16 mouse cellular contexts compared by ENCODE assay signal in the genomic region with DNA sequence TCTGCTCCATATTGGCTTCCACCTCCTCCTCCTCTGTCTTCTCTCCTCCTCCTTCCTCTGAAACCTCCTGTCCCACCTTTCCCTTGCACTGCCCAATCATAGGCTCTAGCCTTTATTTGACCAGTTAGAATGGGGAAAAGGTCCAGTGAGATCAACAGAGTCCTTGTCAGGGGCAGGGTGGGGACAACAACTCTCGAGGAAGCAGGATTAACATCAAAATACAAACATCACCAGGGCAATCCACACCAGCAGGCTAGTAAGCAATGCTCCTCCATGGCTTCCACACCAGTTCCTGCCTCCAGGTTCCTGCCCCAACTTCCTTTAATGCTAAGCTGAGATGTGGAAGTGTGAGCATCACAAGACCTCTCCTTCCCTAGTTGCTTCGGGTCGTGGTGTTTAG.
"Had no signal": no experiment of that assay in that cellular context is flagged by ENCODE, and none has a peak within 500 bp of the region (broad histone marks: within the 10 kb centered on the region; RNA-seq: fewer than 3 reads in every experiment).

No protein-coding gene starts in this region.

- H3K9ac ChIP-seq: limb, embryonic 13.5 days; liver, embryonic 12.5 days; liver, embryonic 15.5 days; lung, embryonic 15.5 days had no signal

- DNase-seq: kidney, adult 9 months; kidney, postnatal 14 days; kidney, postnatal 4 days; liver; lung, adult 18-20 months; lung, postnatal 10 days; lung, postnatal 36 days; midbrain, embryonic 14.5 days; thymus, adult 2 months; thymus, postnatal 14 days had no signal

- ATAC-seq: liver, embryonic 12.5 days had no signal

- H3K27ac ChIP-seq: limb, embryonic 10.5 days; limb, embryonic 13.5 days; liver, embryonic 12.5 days; liver, embryonic 15.5 days; lung, embryonic 15.5 days had no signal

- H3K4me3 ChIP-seq: limb, embryonic 10.5 days; limb, embryonic 13.5 days; liver, embryonic 12.5 days; liver, embryonic 15.5 days; lung, embryonic 15.5 days had no signal

- H3K27me3 ChIP-seq: limb, embryonic 13.5 days; liver, embryonic 12.5 days; liver, embryonic 15.5 days; lung, embryonic 15.5 days had no signal

- H3K4me2 ChIP-seq: limb, embryonic 13.5 days; liver, embryonic 12.5 days; liver, embryonic 15.5 days; lung, embryonic 15.5 days; midbrain, embryonic 11.5 days had no signal

- H3K9me3 ChIP-seq: limb, embryonic 10.5 days; limb, embryonic 13.5 days; liver, embryonic 12.5 days; liver, embryonic 15.5 days; lung, embryonic 15.5 days had no signal

- H3K36me3 ChIP-seq: limb, embryonic 10.5 days; liver, embryonic 12.5 days; liver, embryonic 15.5 days had no signal
